ENCODE assay signal across 19 mouse cellular contexts in genomic region chr2:10033684-10034083, GRCm38 (mm10). TPM values are rescaled to one million over a fixed set of nuclear protein-coding genes. Genes with fewer than 3 reads are reported as not detected.
DNase-seq lines count a peak whose midpoint lies in the region; ATAC-seq and TF ChIP-seq lines count a peak whose summit lies in the region.
"Had no signal": no experiment of that assay in that cellular context is flagged by ENCODE, and none has a peak within 500 bp of the region (broad histone marks: within the 10 kb centered on the region; RNA-seq: fewer than 3 reads in every experiment).

No protein-coding gene starts in this region.

- peak; percentile 32 for ATAC-seq in activated CD4-positive, CD25-positive, alpha-beta regulatory T cell, adult 4 months
- ATAC-seq: Patski had no signal

- TF ChIP-seq CTCF in kidney, adult 2 months (conservative IDR thresholded peaks at IDR 0.05; ENCODE audit: insufficient read depth, insufficient read length, low read depth, low read length): 0 out of 2 replicates have a peak, but pooled peaks have one; percentile 15

- no peak overlapping the region for H3K27ac ChIP-seq in kidney, adult 2 months (ENCODE audit: insufficient read depth, low read depth, low read length)
- H3K27ac ChIP-seq: embryonic facial prominence, embryonic 15.5 days; forebrain, embryonic 10.5 days; neural tube, embryonic 12.5 days had no signal

- H3K27me3 ChIP-seq in kidney, adult 2 months (replicated peaks; ENCODE audit: control insufficient read depth, insufficient read depth, low read length): no peaks in the 10 kb centered on the region
- H3K27me3 ChIP-seq: embryonic facial prominence, embryonic 15.5 days; heart, embryonic 12.5 days; neural tube, embryonic 12.5 days; Patski had no signal

- H3K4me3 ChIP-seq in kidney, adult 2 months (ENCODE audit: insufficient read depth, low read depth, low read length): no peak overlapping the region
- H3K4me3 ChIP-seq: embryonic facial prominence, embryonic 15.5 days; forebrain, embryonic 10.5 days; heart, embryonic 12.5 days; neural tube, embryonic 12.5 days had no signal

- H3K36me3 ChIP-seq in kidney, adult 2 months (ENCODE audit: control insufficient read depth, insufficient read depth, low read length): no peaks in the 10 kb centered on the region
- H3K36me3 ChIP-seq: embryonic facial prominence, embryonic 15.5 days; heart, embryonic 12.5 days; neural tube, embryonic 12.5 days had no signal

- TF ChIP-seq POLR2A in kidney, adult 2 months (IDR thresholded peaks at IDR 0.05; ENCODE audit: low read depth, low read length): no peak

- WGBS in kidney, adult 2 months: 38% methylated on average over 4 of the region's 4 CpGs

- no peaks in the 10 kb centered on the region for H3K4me1 ChIP-seq in kidney, adult 2 months (ENCODE audit: control insufficient read depth, insufficient read depth, low read length)
- H3K4me1 ChIP-seq: embryonic facial prominence, embryonic 15.5 days; forebrain, embryonic 10.5 days; neural tube, embryonic 12.5 days had no signal

- DNase-seq in kidney, adult 2 months: no peak
- DNase-seq in kidney, adult 18-20 months: no peak
- peak; percentile 41 for DNase-seq in thymus, postnatal 0 days (ENCODE audit: low spot score)
- DNase-seq in thymus, postnatal 36 days: no peak
- no peak for DNase-seq in ovary, postnatal 36 days (ENCODE audit: low spot score)
- no peak for DNase-seq in left cerebral cortex, adult 11 months (ENCODE audit: low spot score)
- DNase-seq: adrenal gland, postnatal 25 days; cerebellum, adult 9-10 months; gastrocnemius, postnatal 14 days; heart, postnatal 4 days; layer of hippocampus, postnatal 36 days; lung, adult 2 months; thymus, postnatal 25 days had no signal

RNA-seq across cellular contexts. Expression of gene Taf3, which starts 14.7 kb away (rescaled TPM):
- polyA plus RNA-seq in kidney, adult 2 months (2012; rRNA removed): 5.3 and 6.5 TPM in 2 replicates
- polyA plus RNA-seq in thymus, postnatal 0 days (2015; fragmentation: Nextera tagmentation; extraction: Ambion mirVana): 14.0 and 16.0 TPM in 2 replicates
- 10 to 100 TPM; 13.6 to 15.6 TPM for polyA plus RNA-seq in activated CD4-positive, CD25-positive, alpha-beta regulatory T cell, adult 4 months (2017; shearing (Covaris generic))

RNA-seq across cellular contexts. Expression of gene Atp5c1, which starts 46.6 kb away (rescaled TPM):
- 786 and 1,002 TPM in 2 replicates for polyA plus RNA-seq in kidney, adult 2 months (2012; rRNA removed)
- polyA plus RNA-seq in thymus, postnatal 0 days (2015; fragmentation: Nextera tagmentation; extraction: Ambion mirVana): 644 and 686 TPM in 2 replicates
- polyA plus RNA-seq in activated CD4-positive, CD25-positive, alpha-beta regulatory T cell, adult 4 months (2017; shearing (Covaris generic)): 100 to 1,000 TPM; 659 to 745 TPM

RNA-seq across cellular contexts. Expression of gene Kin, which starts 46.7 kb away (rescaled TPM):
- 3.2 and 4.6 TPM in 2 replicates for polyA plus RNA-seq in kidney, adult 2 months (2012; rRNA removed)
- 45.0 and 52.4 TPM in 2 replicates for polyA plus RNA-seq in thymus, postnatal 0 days (2015; fragmentation: Nextera tagmentation; extraction: Ambion mirVana)
- 10 to 100 TPM; 28.1 to 34.7 TPM for polyA plus RNA-seq in activated CD4-positive, CD25-positive, alpha-beta regulatory T cell, adult 4 months (2017; shearing (Covaris generic))
